Mouse (Mus musculus) megakaryocyte, embryonic 14.5 days (primary cell): ENCODE data around the gene Cd7.

ENCODE experiments used
- FLI1 ChIP-seq: IDR thresholded peaks from 2 replicates; pipeline ENCODE4 v1.6.1; 2012; ENCODE audit warnings: low read length, inconsistent platforms, mixed read lengths
- GATA1 ChIP-seq: IDR thresholded peaks from 3 replicates; pipeline ENCODE4 v1.6.1; 2012; ENCODE audit warnings: mixed read lengths, low read length, inconsistent platforms, borderline replicate concordance

- no peak for TF ChIP-seq GATA1
- TF ChIP-seq FLI1 = no peak
Observed at GRCm38 (mm10) chr11:121015472-121015871, 23.7 kb downstream of the Cd7 start.
